Mouse (Mus musculus) testis, postnatal 10 days (tissue): ENCODE data around the gene Rabepk.
A peak's percentile ranks its signal among the peaks of the same experiment; 100 is the strongest.
"Not testable (repeated sequence)": the region's sequence is repeated elsewhere in the genome, so short reads cannot be mapped to it uniquely, and the experiment has no call there.

Experiments used
- DNase-seq: peaks from one replicate; pipeline ENCODE4 v3.0.0; 2021; ENCODE audit warnings: low spot score

Rabepk gene

GRCm38 (mm10) chr2:34762872-34763271 lies 36.8 kb downstream of the Rabepk start:
- no peak for DNase-seq

GRCm38 (mm10) chr2:34762174-34762573 lies 37.5 kb downstream of the Rabepk start:
- DNase-seq, result no peak

- DNase-seq, result not testable (repeated sequence)
Observed at GRCm38 (mm10) chr2:34761272-34761671, 38.4 kb downstream of the Rabepk start.

GRCm38 (mm10) chr2:34757341-34757740 lies 42.4 kb downstream of the Rabepk start:
- DNase-seq, result no peak

GRCm38 (mm10) chr2:34754551-34755358 lies 45.0 kb downstream of the Rabepk start, which contains the start of gene Gapvd1:
Gene Gapvd1, minus strand, starts transcription at chr2:34755232.
- peak; percentile 62 for DNase-seq

- DNase-seq, result peak; percentile 92
Observed at GRCm38 (mm10) chr2:34753811-34754550, 45.7 kb downstream of the Rabepk start.

- DNase-seq, result no peak
Observed at GRCm38 (mm10) chr2:34750245-34750644, 49.5 kb downstream of the Rabepk start.

- no peak for DNase-seq
Observed at GRCm38 (mm10) chr2:34748479-34748878, 51.2 kb downstream of the Rabepk start.

- DNase-seq, result no peak
Observed at GRCm38 (mm10) chr2:34745673-34746072, 54.0 kb downstream of the Rabepk start.

GRCm38 (mm10) chr2:34744476-34744875 lies 55.2 kb downstream of the Rabepk start:
- DNase-seq, result no peak

GRCm38 (mm10) chr2:34742675-34743074 lies 57.0 kb downstream of the Rabepk start:
- no peak for DNase-seq

- DNase-seq, result no peak
Observed at GRCm38 (mm10) chr2:34741390-34742159, 58.1 kb downstream of the Rabepk start.

GRCm38 (mm10) chr2:34739684-34740391 lies 59.9 kb downstream of the Rabepk start:
- no peak for DNase-seq

- no peak for DNase-seq
Observed at GRCm38 (mm10) chr2:34737911-34738310, 61.8 kb downstream of the Rabepk start.

- no peak for DNase-seq
Observed at GRCm38 (mm10) chr2:34736626-34737025, 63.1 kb downstream of the Rabepk start.
